Mouse (Mus musculus) brain, embryonic 14.5 days (tissue): ENCODE measurements around the gene Asic4.

Experiments
- CTCF ChIP-seq: fragments of 200-500 bp; IDR thresholded peaks from 2 replicates; pipeline ENCODE4 v1.5.1; 2012; ENCODE audit warnings: inconsistent platforms, mild to moderate bottlenecking, moderate library complexity, borderline replicate concordance; ENCODE audit not compliant: insufficient read depth, insufficient read length; ENCODE audit errors: extremely low read depth
- POLR2A ChIP-seq: fragments of 200-500 bp; IDR thresholded peaks from 2 replicates; pipeline ENCODE4 v1.6.1; 2012; ENCODE audit warnings: mild to moderate bottlenecking, inconsistent platforms, borderline replicate concordance; ENCODE audit not compliant: poor library complexity, insufficient read depth, insufficient read length, severe bottlenecking; ENCODE audit errors: extremely low read depth

DNA sequence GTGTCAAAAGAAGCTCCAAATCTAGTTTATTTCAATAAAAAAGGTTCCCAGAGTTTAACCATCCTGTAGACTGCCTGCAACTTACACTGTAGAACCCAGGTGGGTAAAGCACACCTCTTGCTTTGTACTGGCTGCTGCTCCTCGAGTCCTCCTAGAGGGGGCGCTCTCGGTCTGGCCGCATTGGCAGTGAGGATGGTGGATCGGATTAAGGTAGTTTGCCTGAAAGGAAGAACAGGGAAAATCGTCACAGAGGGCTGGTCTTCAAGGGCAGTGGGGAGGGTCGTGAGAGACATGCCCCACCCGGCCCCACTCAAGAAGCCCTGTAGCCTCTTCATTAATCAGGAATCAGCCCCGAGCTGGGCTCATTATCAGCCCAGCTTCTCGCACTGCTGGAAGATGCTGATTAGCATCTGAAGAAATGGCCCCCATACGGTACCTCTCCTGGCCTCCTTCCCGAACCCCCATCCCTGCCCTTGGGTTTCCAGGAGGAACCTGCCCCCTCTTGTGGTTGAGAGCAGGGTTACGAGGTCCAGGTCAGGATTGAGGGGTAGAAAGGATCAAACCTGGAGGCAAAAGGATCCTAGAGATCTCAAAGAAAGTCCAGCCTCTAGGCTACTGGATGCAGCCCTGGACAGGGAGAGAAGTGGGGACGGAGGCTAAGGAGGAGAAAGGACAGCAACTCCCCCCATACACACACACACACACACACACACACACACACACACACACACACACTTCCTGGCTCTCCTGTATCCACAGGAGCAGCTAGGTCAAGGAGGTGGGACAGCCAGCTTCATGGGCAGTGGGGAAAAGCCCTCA lies 6.7 kb downstream of the Asic4 start:
- TF ChIP-seq CTCF (peak; percentile 63), POLR2A (no peak)
